Comparison of ENCODE assay signal across 16 mouse cellular contexts in genomic region chr12:65548301-65548700, GRCm38 (mm10).
"Had no signal": no experiment of that assay in that cellular context is flagged by ENCODE, and none has a peak within 500 bp of the region (broad histone marks: within the 10 kb centered on the region; RNA-seq: fewer than 3 reads in every experiment).

No protein-coding gene starts in this region.

- ATAC-seq: hindbrain, embryonic 16.5 days; inflammation-experienced regulatory T-cells, adult 6 months; intestine, embryonic 15.5 days; intestine, postnatal 0 days had no signal

- DNase-seq: gastrocnemius, adult 2 months; gastrocnemius, postnatal 10 days; gastrocnemius, postnatal 25 days; heart, adult 18-20 months; heart, postnatal 10 days; heart, postnatal 4 days; kidney, adult 18-20 months; kidney, adult 8-10 months; kidney, postnatal 10 days; kidney, postnatal 25 days; kidney, postnatal 4 days; liver had no signal
